ENCODE assay signal across 11 mouse cellular contexts in the genomic region with DNA sequence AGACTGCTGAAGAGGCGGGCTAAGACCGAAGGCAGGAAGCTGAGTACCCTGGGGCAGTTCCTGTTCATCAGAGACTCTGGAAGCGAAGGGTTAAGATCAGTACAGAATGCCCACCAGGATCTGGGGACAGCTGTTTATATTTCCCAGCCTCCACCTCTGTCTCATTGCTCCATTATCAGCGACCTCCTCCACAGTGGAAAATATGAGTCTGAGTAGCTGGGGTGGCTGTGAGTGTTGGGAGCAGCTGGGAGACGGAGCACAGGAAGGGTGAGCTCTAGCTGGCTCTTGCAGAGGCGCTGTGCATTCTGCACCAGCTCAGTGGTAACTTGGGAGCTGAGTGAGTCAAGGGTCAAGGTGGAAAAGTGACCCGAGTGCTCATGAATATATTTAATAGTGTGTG.
DNase-seq lines count a peak whose midpoint lies in the region; ATAC-seq lines count a peak whose summit lies in the region.
"Had no signal": no experiment of that assay in that cellular context is flagged by ENCODE, and none has a peak within 500 bp of the region (broad histone marks: within the 10 kb centered on the region; RNA-seq: fewer than 3 reads in every experiment).

No protein-coding gene starts in this region.

- no peaks in the 10 kb centered on the region for H3K9me3 ChIP-seq in limb, embryonic 11.5 days (ENCODE audit: control insufficient read depth, low read length)
- H3K9me3 ChIP-seq: midbrain, embryonic 13.5 days had no signal

- peaks cover 8% of the 10 kb centered on the region for H3K4me1 ChIP-seq in limb, embryonic 11.5 days (ENCODE audit: control insufficient read depth, insufficient read depth, low read length)

- no peak overlapping the region for H3K4me3 ChIP-seq in limb, embryonic 11.5 days (ENCODE audit: low read depth, low read length)
- H3K4me3 ChIP-seq: midbrain, embryonic 13.5 days had no signal

- H3K27me3 ChIP-seq in limb, embryonic 11.5 days (ENCODE audit: control insufficient read depth, insufficient read depth, low read length), result no peaks in the 10 kb centered on the region
- H3K27me3 ChIP-seq: midbrain, embryonic 13.5 days had no signal

- no peak overlapping the region; the same call in 1 of the 2 replicates for H3K27ac ChIP-seq in limb, embryonic 11.5 days (replicated peaks; ENCODE audit: low read depth, low read length)
- H3K27ac ChIP-seq: midbrain, embryonic 13.5 days had no signal

- WGBS in limb, embryonic 11.5 days, result 27% methylated on average over 7 of the region's 7 CpGs

- H3K4me2 ChIP-seq in limb, embryonic 11.5 days (ENCODE audit: low read depth, severe bottlenecking), result 0 out of 2 replicates have a peak overlapping the region, but pooled peaks have one; percentile 15
- H3K4me2 ChIP-seq: midbrain, embryonic 13.5 days had no signal

- H3K36me3 ChIP-seq in limb, embryonic 11.5 days (ENCODE audit: control insufficient read depth, insufficient read depth, low read length), result no peaks in the 10 kb centered on the region
- H3K36me3 ChIP-seq: midbrain, embryonic 13.5 days had no signal

- H3K9ac ChIP-seq in limb, embryonic 11.5 days (ENCODE audit: low read length), result no peak overlapping the region
- H3K9ac ChIP-seq: midbrain, embryonic 13.5 days had no signal

- ATAC-seq in limb, embryonic 11.5 days (ENCODE audit: insufficient number of reproducible peaks, low FRiP score, low TSS enrichment, low read depth), result peak; percentile 22; the same call in 1 of the 2 replicates
- ATAC-seq: midbrain, embryonic 13.5 days had no signal

- DNase-seq in adrenal gland, adult (ENCODE audit: inconsistent age in 2 of 2, low spot score in 1 of 2), result peak; percentile 22 to 59
- no peak for DNase-seq in adrenal gland, adult 8-10 months
- DNase-seq in 416B (ENCODE audit: low read depth), result peak; percentile 37
- DNase-seq in heart, adult 9 months (ENCODE audit: low spot score in 2 of 2), result peak; percentile 45 to 55
- DNase-seq in limb, embryonic 11.5 days (ENCODE audit: low spot score), result peak; percentile 26
- DNase-seq in cerebellum, adult 18-20 months, result no peak
- DNase-seq in cerebellum, postnatal 10 days, result no peak
- DNase-seq in gastrocnemius, postnatal 36 days, result no peak
- DNase-seq: cerebellum, adult 2 months; layer of hippocampus, adult 9-11 months had no signal

- intact Hi-C loops in gastrocnemius, postnatal 36 days (cut with DNase I), result no loop called here

Comparison
In these comparisons a context has a peak if more than half of its experiments do, and no peak if none do; other contexts are left out.
1. DNase-seq: peak in adrenal gland, adult (2 of 2), 416B (single experiment), heart, adult 9 months (2 of 2) and limb, embryonic 11.5 days (single experiment); none in adrenal gland, adult 8-10 months (single experiment), cerebellum, adult 18-20 months (0 of 2), cerebellum, postnatal 10 days (0 of 2) and gastrocnemius, postnatal 36 days (0 of 2).